Mouse (Mus musculus): ENCODE measurements around the gene Bdp1. TPM values are rescaled to one million over a fixed set of nuclear protein-coding genes. Genes with fewer than 3 reads are reported as not detected.

Bdp1 gene
- polyA plus RNA-seq (2012; rRNA removed): 13.5 and 14.0 TPM in 2 replicates

GRCm38 (mm10) chr13:100103748-100104254 is at the start of gene Bdp1:
Gene Bdp1, minus strand, starts transcription at chr13:100104070.

GRCm38 (mm10) chr13:100124423-100125257 is 20.8 kb upstream of the Bdp1 start, which contains the start of gene Smn1:
Gene Smn1, plus strand, starts transcription at chr13:100124852.

GRCm38 (mm10) chr13:100107652-100108472 is 4.0 kb upstream of the Bdp1 start, which contains the start of gene Serf1:
Gene Serf1, plus strand, starts transcription at chr13:100108012.

GRCm38 (mm10) chr13:100014906-100015895 is 88.7 kb downstream of the Bdp1 start, which contains the start of gene Mccc2:
Gene Mccc2, minus strand, starts transcription at chr13:100015639.

Other genes with a start within 250 kb of the Bdp1 start
- gene Cartpt, start 203.0 kb downstream of the Bdp1 start, polyA plus RNA-seq (2012; rRNA removed): 5.6 and 7.3 TPM in 2 replicates
- gene Mccc2, start 88.4 kb downstream of the Bdp1 start, polyA plus RNA-seq (2012; rRNA removed): 20.9 and 21.4 TPM in 2 replicates
- gene Serf1, start 3.9 kb upstream of the Bdp1 start, polyA plus RNA-seq (2012; rRNA removed): 262 and 318 TPM in 2 replicates
- gene Smn1, start 20.8 kb upstream of the Bdp1 start, polyA plus RNA-seq (2012; rRNA removed): 69.3 and 73.3 TPM in 2 replicates
- gene Naip2, start 98.0 kb upstream of the Bdp1 start, polyA plus RNA-seq (2012; rRNA removed): 0.22 and 0.31 TPM in 2 replicates
- gene Naip5, start 142.3 kb upstream of the Bdp1 start, polyA plus RNA-seq (2012; rRNA removed): 0.33 and 0.39 TPM in 2 replicates
- gene Naip6, start 213.6 kb upstream of the Bdp1 start, polyA plus RNA-seq (2012; rRNA removed): 0.23 and 0.28 TPM in 2 replicates

Measured in central nervous system, embryonic 14 days (tissue).